Mouse (Mus musculus) midbrain, embryonic 12.5 days (tissue): ENCODE data around the gene Taf13. TPM values are rescaled to one million over a fixed set of nuclear protein-coding genes. Genes with fewer than 3 reads are reported as not detected.

Experiments used
- ATAC-seq: fragments of 200-750 bp; cut with Nextera tagmentation; 2 replicates; pipeline ENCODE4 v1.8.0; 2017; ENCODE audit warnings: low read depth, moderate TSS enrichment, moderate library complexity; ENCODE audit not compliant: low FRiP score
- H3K27ac ChIP-seq: fragments of 300-500 bp; sonication (generic); replicated peaks from 2 replicates; pipeline ENCODE4 v1.5.1; 2016; ENCODE audit warnings: mild to moderate bottlenecking
- H3K27me3 ChIP-seq: fragments of 300-500 bp; sonication (generic); 2 replicates; pipeline ENCODE4 v1.6.1; 2016; ENCODE audit warnings: mild to moderate bottlenecking
- H3K36me3 ChIP-seq: fragments of 300-500 bp; sonication (generic); 2 replicates; pipeline ENCODE4 v1.6.1; 2016
- H3K4me1 ChIP-seq: fragments of 300-500 bp; sonication (generic); 2 replicates; pipeline ENCODE4 v1.6.1; 2016
- H3K4me2 ChIP-seq: fragments of 300-500 bp; sonication (generic); replicated peaks from 2 replicates; pipeline ENCODE4 v1.6.1; 2016; ENCODE audit warnings: mild to moderate bottlenecking, moderate library complexity
- H3K4me3 ChIP-seq: fragments of 300-500 bp; sonication (generic); 2 replicates; pipeline ENCODE4 v1.5.1; 2016; ENCODE audit warnings: mild to moderate bottlenecking
- H3K9ac ChIP-seq: fragments of 300-500 bp; sonication (generic); replicated peaks from 2 replicates; pipeline ENCODE4 v1.6.1; 2016; ENCODE audit warnings: mild to moderate bottlenecking, moderate library complexity
- H3K9me3 ChIP-seq: fragments of 300-500 bp; sonication (generic); 2 replicates; pipeline ENCODE4 v1.6.1; 2016; ENCODE audit warnings: mild to moderate bottlenecking
- WGBS: fragments of 180-500 bp; shearing (Covaris S2); methylation state at CpG from one replicate; pipeline ENCODE4 v1.1.7; 2016; 5-methylcytosine and 5-hydroxymethylcytosine counted together
- microRNA-seq: library from miRNA; unstranded; fragments of <30 nt; microRNA quantifications from one replicate; pipeline ENCODE4, GENCODE M21; 2017
- polyA plus RNA-seq: library from polyadenylated mRNA; unstranded; fragments of >200 nt; fragmentation: Nextera tagmentation; extraction: Ambion mirVana; gene quantifications from 2 replicates; pipeline ENCODE4 v1.2.1, GENCODE M21; 2016

Taf13 gene
- polyA plus RNA-seq, 1 experiment from 2014 or later = 96.7 TPM

GRCm38 (mm10) chr3:108588446-108588845 lies 16.9 kb downstream of the Taf13 start:
- 35% methylated on average over 2 of the region's 2 CpGs for WGBS
- H3K4me3 ChIP-seq = no peak overlapping the region
- H3K4me2 ChIP-seq = no peak overlapping the region
- no peaks in the 10 kb centered on the region for H3K9me3 ChIP-seq
- H3K4me1 ChIP-seq = peaks cover 17% of the 10 kb centered on the region; the same call in 1 of the 2 replicates
- ATAC-seq = no peak
- peaks cover 5% of the 10 kb centered on the region; the same call in 1 of the 2 replicates for H3K36me3 ChIP-seq
- no peak overlapping the region for H3K9ac ChIP-seq
- 0 out of 2 replicates have a peak overlapping the region, but pooled peaks have one; percentile 10 for H3K27ac ChIP-seq
- H3K27me3 ChIP-seq = no peaks in the 10 kb centered on the region

- 0 out of 2 replicates have a peak, but pooled peaks cover 4% of the 10 kb centered on the region for H3K36me3 ChIP-seq
- no peaks in the 10 kb centered on the region for H3K27me3 ChIP-seq
- WGBS = 5% methylated on average over 44 of the region's 44 CpGs
- ATAC-seq = peak; percentile 99
- H3K9me3 ChIP-seq = no peaks in the 10 kb centered on the region
- peak within 1 kb of the TSS; percentile 89 for H3K9ac ChIP-seq
- peaks cover 20% of the 10 kb centered on the region; the same call in 1 of the 2 replicates for H3K4me1 ChIP-seq
- peak within 1 kb of the TSS; percentile 75 for H3K4me2 ChIP-seq
- H3K27ac ChIP-seq = peak within 1 kb of the TSS; percentile 97
- peak within 1 kb of the TSS; percentile 96 for H3K4me3 ChIP-seq
Measured at GRCm38 (mm10) chr3:108590786-108591529, 19.5 kb downstream of the Taf13 start, which contains the start of gene Wdr47. Wdr47 (plus strand) TSS chr3:108591279.

GRCm38 (mm10) chr3:108591530-108592522 lies 20.3 kb downstream of the Taf13 start:
- peak overlapping the region; percentile 97 for H3K27ac ChIP-seq
- peak; percentile 80 for ATAC-seq
- H3K4me3 ChIP-seq = peak overlapping the region; percentile 96
- H3K9me3 ChIP-seq = no peaks in the 10 kb centered on the region
- under 1% methylated on average over 57 of the region's 61 CpGs for WGBS
- H3K4me1 ChIP-seq = peaks cover 20% of the 10 kb centered on the region; the same call in 1 of the 2 replicates
- H3K4me2 ChIP-seq = peak overlapping the region; percentile 75
- H3K36me3 ChIP-seq = 0 out of 2 replicates have a peak, but pooled peaks cover 4% of the 10 kb centered on the region
- H3K27me3 ChIP-seq = no peaks in the 10 kb centered on the region
- peak overlapping the region; percentile 89 for H3K9ac ChIP-seq

GRCm38 (mm10) chr3:108608906-108609305 lies 37.4 kb downstream of the Taf13 start:
- no peaks in the 10 kb centered on the region for H3K9me3 ChIP-seq
- peaks cover 21% of the 10 kb centered on the region for H3K36me3 ChIP-seq
- 67% methylated on average over 3 of the region's 3 CpGs for WGBS
- no peaks in the 10 kb centered on the region for H3K27me3 ChIP-seq
- H3K4me3 ChIP-seq = no peak overlapping the region
- no peak overlapping the region for H3K27ac ChIP-seq
- no peak for ATAC-seq
- no peak overlapping the region for H3K4me2 ChIP-seq
- H3K4me1 ChIP-seq = no peaks in the 10 kb centered on the region
- H3K9ac ChIP-seq = no peak overlapping the region

Small RNAs within 50 kb of the gene (microRNA-seq; reads per million reads assigned to microRNA genes)
- not detected for gene Gm22860

Other genes with a start within 250 kb of the Taf13 start
- not detected in 2 replicates for gene Mybphl, start 206.8 kb upstream of the Taf13 start, polyA plus RNA-seq
- gene Psrc1, start 187.9 kb upstream of the Taf13 start, polyA plus RNA-seq = 60.6 and 61.9 TPM in 2 replicates
- 73.3 and 78.2 TPM in 2 replicates for gene Celsr2, start 156.1 kb upstream of the Taf13 start, polyA plus RNA-seq
- 184 and 192 TPM in 2 replicates for gene Sars, start 126.5 kb upstream of the Taf13 start, polyA plus RNA-seq
- gene 1700013F07Rik, start 37.5 kb upstream of the Taf13 start, polyA plus RNA-seq = 0.45 and 0.56 TPM in 2 replicates
- gene 5330417C22Rik, start 35.2 kb upstream of the Taf13 start, polyA plus RNA-seq = 4.2 and 4.9 TPM in 2 replicates
- 59.6 and 66.4 TPM in 2 replicates for gene Tmem167b, start 9.2 kb upstream of the Taf13 start, polyA plus RNA-seq
- gene Wdr47, start 19.6 kb downstream of the Taf13 start, polyA plus RNA-seq = 67.8 and 70.0 TPM in 2 replicates
- gene Clcc1, start 82.2 kb downstream of the Taf13 start, polyA plus RNA-seq = 64.8 and 68.2 TPM in 2 replicates
- gene Gpsm2, start 150.6 kb downstream of the Taf13 start, polyA plus RNA-seq = 94.5 and 98.9 TPM in 2 replicates
- 0.13 TPM in 1 of 2 replicates, not detected in the other for gene Aknad1, start 168.0 kb downstream of the Taf13 start, polyA plus RNA-seq